Mouse (Mus musculus): ENCODE measurements around the gene Hdac1.
"Not testable (repeated sequence)": the region's sequence is repeated elsewhere in the genome, so short reads cannot be mapped to it uniquely, and the experiment has no call there.

Hdac1 gene

GRCm38 (mm10) chr4:129558321-129558955 lies 15.9 kb upstream of the Hdac1 start:
- no peak for DNase-seq (ENCODE audit: low read depth)

GRCm38 (mm10) chr4:129557256-129557808 lies 14.8 kb upstream of the Hdac1 start:
- no peak for DNase-seq (ENCODE audit: low read depth)

GRCm38 (mm10) chr4:129556532-129557223 lies 14.2 kb upstream of the Hdac1 start:
- DNase-seq (ENCODE audit: low read depth), result peak; percentile 97

GRCm38 (mm10) chr4:129555862-129556531 lies 13.5 kb upstream of the Hdac1 start:
- DNase-seq (ENCODE audit: low read depth), result no peak

GRCm38 (mm10) chr4:129555421-129555861 lies 12.9 kb upstream of the Hdac1 start:
- no peak for DNase-seq (ENCODE audit: low read depth)

GRCm38 (mm10) chr4:129554512-129554911 lies 12.0 kb upstream of the Hdac1 start:
- not testable (repeated sequence) for DNase-seq (ENCODE audit: low read depth)

GRCm38 (mm10) chr4:129550295-129550694 lies 7.8 kb upstream of the Hdac1 start:
- DNase-seq (ENCODE audit: low read depth), result no peak

- peak; percentile 62 for DNase-seq (ENCODE audit: low read depth)
Measured at GRCm38 (mm10) chr4:129549306-129549705, 6.8 kb upstream of the Hdac1 start.

- DNase-seq (ENCODE audit: low read depth), result not testable (repeated sequence)
Measured at GRCm38 (mm10) chr4:129547631-129548030, 5.1 kb upstream of the Hdac1 start.

- DNase-seq (ENCODE audit: low read depth), result no peak
Measured at GRCm38 (mm10) chr4:129544106-129544505, 1.6 kb upstream of the Hdac1 start.

GRCm38 (mm10) chr4:129541868-129542591 lies 483 bp downstream of the Hdac1 start:
- peak; percentile 65 for DNase-seq (ENCODE audit: low read depth)

- peak; percentile 52 for DNase-seq (ENCODE audit: low read depth)
Measured at GRCm38 (mm10) chr4:129540012-129540411, 2.5 kb downstream of the Hdac1 start.

- DNase-seq (ENCODE audit: low read depth), result not testable (repeated sequence)
Measured at GRCm38 (mm10) chr4:129528901-129529300, 13.6 kb downstream of the Hdac1 start.

- no peak for DNase-seq (ENCODE audit: low read depth)
Measured at GRCm38 (mm10) chr4:129525889-129526288, 16.6 kb downstream of the Hdac1 start.

GRCm38 (mm10) chr4:129525338-129525737 lies 17.2 kb downstream of the Hdac1 start:
- DNase-seq (ENCODE audit: low read depth), result no peak

- no peak for DNase-seq (ENCODE audit: low read depth)
Measured at GRCm38 (mm10) chr4:129518519-129518918, 24.0 kb downstream of the Hdac1 start.

- DNase-seq (ENCODE audit: low read depth), result no peak
Measured at GRCm38 (mm10) chr4:129516925-129517324, 25.6 kb downstream of the Hdac1 start.

GRCm38 (mm10) chr4:129514300-129514898 lies 28.1 kb downstream of the Hdac1 start:
- peak; percentile 92 for DNase-seq (ENCODE audit: low read depth)

- DNase-seq (ENCODE audit: low read depth), result no peak
Measured at GRCm38 (mm10) chr4:129513891-129514290, 28.6 kb downstream of the Hdac1 start.

- peak; percentile 95 for DNase-seq (ENCODE audit: low read depth)
Measured at GRCm38 (mm10) chr4:129513086-129513767, 29.3 kb downstream of the Hdac1 start, which contains the start of gene Marcksl1. Gene Marcksl1, plus strand, starts transcription at chr4:129513581.
